Mouse (Mus musculus) E14TG2a.4 (cell line): Measurements from ENCODE around the gene Stag2.

Experiments used
- H3K27me3 ChIP-seq: 2 replicates; pipeline ENCODE4 v1.6.1; 2014; ENCODE audit warnings: low read length, control low read depth; ENCODE audit not compliant: insufficient read depth
- H3K36me3 ChIP-seq: 2 replicates; pipeline ENCODE4 v1.6.1; 2014; ENCODE audit warnings: low read length, control low read depth; ENCODE audit not compliant: insufficient read depth
- H3K4me1 ChIP-seq: replicated peaks from 2 replicates; pipeline ENCODE4 v1.6.1; 2014; ENCODE audit warnings: low read depth, low read length, control low read depth
- H3K4me3 ChIP-seq: replicated peaks from 2 replicates; pipeline ENCODE4 v1.5.1; 2014; ENCODE audit warnings: mild to moderate bottlenecking, low read length
- H3K9me3 ChIP-seq: 2 replicates; pipeline ENCODE4 v1.6.1; 2014; ENCODE audit warnings: low read length, control low read depth
- CTCF ChIP-seq: conservative IDR thresholded peaks from 2 replicates; pipeline ENCODE4 v1.5.1; 2014; ENCODE audit warnings: low read length
- NANOG ChIP-seq: IDR thresholded peaks from 2 replicates; pipeline ENCODE4 v1.6.1; 2014; ENCODE audit warnings: borderline replicate concordance, low read length, mixed read lengths
- POU5F1 ChIP-seq: IDR thresholded peaks from 2 replicates; pipeline ENCODE4 v1.6.1; 2014; ENCODE audit warnings: low read length, borderline replicate concordance

Gene Stag2

GRCm38 (mm10) chrX:42187590-42187989 is 38.5 kb downstream of the Stag2 start:
- Histone ChIP-seq H3K4me3 (no peak overlapping the region), H3K9me3 (no peaks in the 10 kb centered on the region), H3K4me1 (no peaks in the 10 kb centered on the region), H3K27me3 (no peaks in the 10 kb centered on the region), H3K36me3 (no peaks in the 10 kb centered on the region)
- TF ChIP-seq CTCF (no peak), POU5F1 (no peak), NANOG (no peak)

- no peak overlapping the region for H3K4me3 ChIP-seq
- H3K4me1 ChIP-seq = no peaks in the 10 kb centered on the region
- TF ChIP-seq CTCF (no peak), NANOG (no peak), POU5F1 (no peak)
- H3K27me3 ChIP-seq = no peaks in the 10 kb centered on the region
- H3K9me3 ChIP-seq = no peaks in the 10 kb centered on the region
- no peaks in the 10 kb centered on the region for H3K36me3 ChIP-seq
These were observed 39.8 kb downstream of the Stag2 start for GRCm38 (mm10) chrX:42188825-42189426.

- Histone ChIP-seq H3K27me3 (no peaks in the 10 kb centered on the region), H3K4me3 (no peak overlapping the region), H3K4me1 (no peaks in the 10 kb centered on the region), H3K36me3 (no peaks in the 10 kb centered on the region), H3K9me3 (no peaks in the 10 kb centered on the region)
- TF ChIP-seq POU5F1 = no peak
- TF ChIP-seq NANOG = no peak
- no peak for TF ChIP-seq CTCF
These were observed 45.5 kb downstream of the Stag2 start for GRCm38 (mm10) chrX:42194608-42195007.

- Histone ChIP-seq H3K9me3 (no peaks in the 10 kb centered on the region), H3K36me3 (no peaks in the 10 kb centered on the region), H3K4me1 (no peaks in the 10 kb centered on the region), H3K4me3 (no peak overlapping the region), H3K27me3 (no peaks in the 10 kb centered on the region)
- TF ChIP-seq POU5F1 (no peak), CTCF (no peak), NANOG (no peak)
These were observed 53.4 kb downstream of the Stag2 start for GRCm38 (mm10) chrX:42202482-42202881.

- Histone ChIP-seq H3K36me3 (0 out of 2 replicates have a peak, but pooled peaks cover 8% of the 10 kb centered on the region), H3K27me3 (no peaks in the 10 kb centered on the region), H3K9me3 (no peaks in the 10 kb centered on the region), H3K4me3 (no peak overlapping the region), H3K4me1 (no peaks in the 10 kb centered on the region)
- TF ChIP-seq NANOG (no peak), POU5F1 (no peak), CTCF (no peak)
These were observed 66.6 kb downstream of the Stag2 start for GRCm38 (mm10) chrX:42215742-42216141.

GRCm38 (mm10) chrX:42250342-42250741 is 101.2 kb downstream of the Stag2 start:
- H3K27me3 ChIP-seq = no peaks in the 10 kb centered on the region
- H3K9me3 ChIP-seq = no peaks in the 10 kb centered on the region
- H3K4me3 ChIP-seq = no peak overlapping the region
- H3K4me1 ChIP-seq = no peaks in the 10 kb centered on the region
- H3K36me3 ChIP-seq = peaks cover 7% of the 10 kb centered on the region; the same call in 1 of the 2 replicates
- TF ChIP-seq POU5F1 (no peak), CTCF (no peak), NANOG (no peak)

GRCm38 (mm10) chrX:42272713-42273112 is 123.6 kb downstream of the Stag2 start:
- Histone ChIP-seq H3K4me3 (no peak overlapping the region), H3K9me3 (no peaks in the 10 kb centered on the region), H3K4me1 (no peaks in the 10 kb centered on the region), H3K27me3 (no peaks in the 10 kb centered on the region), H3K36me3 (0 out of 2 replicates have a peak, but pooled peaks cover 2% of the 10 kb centered on the region)
- TF ChIP-seq POU5F1 (no peak), NANOG (no peak), CTCF (no peak)

- Histone ChIP-seq H3K27me3 (no peaks in the 10 kb centered on the region), H3K36me3 (no peaks in the 10 kb centered on the region), H3K4me1 (no peaks in the 10 kb centered on the region), H3K9me3 (no peaks in the 10 kb centered on the region), H3K4me3 (no peak overlapping the region)
- no peak for TF ChIP-seq CTCF
- no peak for TF ChIP-seq NANOG
- no peak for TF ChIP-seq POU5F1
These were observed 141.1 kb downstream of the Stag2 start for GRCm38 (mm10) chrX:42290215-42290614.

- no peak for TF ChIP-seq NANOG
- TF ChIP-seq CTCF = no peak
- no peak for TF ChIP-seq POU5F1
- H3K4me1 ChIP-seq = no peaks in the 10 kb centered on the region
- no peak overlapping the region for H3K4me3 ChIP-seq
- H3K36me3 ChIP-seq = no peaks in the 10 kb centered on the region
- no peaks in the 10 kb centered on the region for H3K27me3 ChIP-seq
- no peaks in the 10 kb centered on the region for H3K9me3 ChIP-seq
These were observed 166.1 kb downstream of the Stag2 start for GRCm38 (mm10) chrX:42315231-42315630.
